Mouse (Mus musculus) small intestine, adult 2 months (tissue): Measurements from ENCODE around the gene Kif1a.

ENCODE experiments used
- CTCF ChIP-seq: fragments of 200-500 bp; IDR thresholded peaks from 2 replicates; pipeline ENCODE4 v1.5.1; 2012; ENCODE audit warnings: low read depth, mild to moderate bottlenecking, control low read depth, inconsistent platforms, low read length, moderate library complexity, mixed read lengths; ENCODE audit not compliant: insufficient replicate concordance, insufficient read length; ENCODE audit errors: extremely low read depth
- POLR2A ChIP-seq: fragments of 200-500 bp; IDR thresholded peaks from 2 replicates; pipeline ENCODE4 v1.6.1; 2012; ENCODE audit warnings: low read depth, mild to moderate bottlenecking, control low read depth, inconsistent platforms, low read length, moderate library complexity

DNA sequence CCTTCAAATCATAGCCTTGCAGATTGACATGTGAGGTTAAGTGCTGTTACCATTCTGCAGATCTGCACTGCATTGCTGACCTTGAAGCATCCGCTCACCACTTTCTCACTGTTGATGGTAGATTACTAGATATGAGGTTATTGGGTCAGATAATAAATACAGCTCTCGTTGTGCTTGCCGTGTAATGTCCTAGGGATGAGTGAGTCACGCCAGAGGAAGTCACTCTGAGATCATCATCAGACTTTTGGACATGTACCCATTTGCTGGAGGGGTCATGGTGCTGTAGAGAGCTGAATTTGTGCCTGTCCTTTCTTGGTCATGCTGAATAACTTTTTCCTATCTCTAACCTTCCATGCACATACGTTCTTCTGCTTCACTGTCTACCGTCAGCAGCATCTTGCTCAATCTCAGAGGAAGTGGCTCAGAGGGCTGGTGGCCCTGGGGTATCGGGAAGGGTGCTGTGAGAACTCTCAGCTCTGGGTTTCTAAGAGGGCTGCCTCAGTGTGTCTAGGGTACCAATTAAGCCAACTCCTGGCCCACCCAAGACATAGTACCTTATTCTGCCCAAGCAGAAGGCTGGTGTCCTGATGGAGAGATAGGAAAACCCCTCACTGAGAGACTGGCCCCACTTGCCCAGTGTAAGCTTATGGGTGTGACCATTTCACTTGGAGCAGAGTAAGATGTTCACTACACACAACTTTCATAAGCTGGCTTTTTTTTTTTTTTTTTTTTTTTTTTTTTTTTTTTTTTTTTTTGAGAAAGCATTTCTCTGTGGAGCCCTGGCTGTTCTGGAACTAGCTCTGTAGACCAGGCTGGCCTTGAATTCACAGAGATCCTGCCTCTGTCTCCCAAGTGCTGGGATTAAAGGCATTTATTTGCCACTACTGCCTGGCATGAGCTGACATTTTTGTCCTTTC, 129.6 kb downstream of the Kif1a start:
- TF ChIP-seq CTCF: no peak
- no peak for TF ChIP-seq POLR2A
